Mouse (Mus musculus) lung, embryonic 15.5 days (tissue): ENCODE data around the gene Rps21. TPM values are rescaled to one million over a fixed set of nuclear protein-coding genes. Genes with fewer than 3 reads are reported as not detected.
A peak's percentile ranks its signal among the peaks of the same experiment; 100 is the strongest.

Experiments used
- ATAC-seq: fragments of 200-750 bp; cut with Nextera tagmentation; 2 replicates; pipeline ENCODE4 v1.8.0; 2017; ENCODE audit warnings: moderate number of reproducible peaks, borderline replicate concordance; ENCODE audit not compliant: low FRiP score, low TSS enrichment; ENCODE audit errors: extremely low read depth
- H3K27ac ChIP-seq: fragments of 300-500 bp; sonication (generic); 2 replicates; pipeline ENCODE4 v1.5.1; 2015; ENCODE audit warnings: moderate library complexity, mild to moderate bottlenecking, inconsistent platforms
- H3K27me3 ChIP-seq: fragments of 300-500 bp; sonication (generic); 2 replicates; pipeline ENCODE4 v1.6.1; 2015; ENCODE audit warnings: inconsistent platforms
- H3K36me3 ChIP-seq: fragments of 300-500 bp; sonication (generic); 2 replicates; pipeline ENCODE4 v1.6.1; 2015; ENCODE audit warnings: inconsistent platforms
- H3K4me1 ChIP-seq: fragments of 300-500 bp; sonication (generic); 2 replicates; pipeline ENCODE4 v1.6.1; 2015; ENCODE audit warnings: inconsistent platforms
- H3K4me2 ChIP-seq: fragments of 300-500 bp; sonication (generic); 2 replicates; pipeline ENCODE4 v1.6.1; 2015; ENCODE audit warnings: inconsistent platforms, mild to moderate bottlenecking, moderate library complexity
- H3K4me3 ChIP-seq: fragments of 300-500 bp; sonication (generic); 2 replicates; pipeline ENCODE4 v1.5.1; 2015; ENCODE audit warnings: mild to moderate bottlenecking, inconsistent platforms
- H3K9ac ChIP-seq: fragments of 300-500 bp; sonication (generic); 2 replicates; pipeline ENCODE4 v1.6.1; 2015; ENCODE audit warnings: inconsistent platforms
- H3K9me3 ChIP-seq: fragments of 300-500 bp; sonication (generic); 2 replicates; pipeline ENCODE4 v1.6.1; 2016; ENCODE audit warnings: inconsistent platforms
- WGBS: fragments of 180-500 bp; shearing (Covaris S2); methylation state at CpG from one replicate; pipeline ENCODE4 v1.1.7; 2015; 5-methylcytosine and 5-hydroxymethylcytosine counted together
- polyA plus RNA-seq: library from polyadenylated mRNA; unstranded; fragments of >200 nt; fragmentation: Nextera tagmentation; extraction: Ambion mirVana; gene quantifications from 2 replicates; pipeline ENCODE4 v1.2.1, GENCODE M21; 2015

The Rps21 gene
- 477 and 524 TPM in 2 replicates for polyA plus RNA-seq

DNA sequence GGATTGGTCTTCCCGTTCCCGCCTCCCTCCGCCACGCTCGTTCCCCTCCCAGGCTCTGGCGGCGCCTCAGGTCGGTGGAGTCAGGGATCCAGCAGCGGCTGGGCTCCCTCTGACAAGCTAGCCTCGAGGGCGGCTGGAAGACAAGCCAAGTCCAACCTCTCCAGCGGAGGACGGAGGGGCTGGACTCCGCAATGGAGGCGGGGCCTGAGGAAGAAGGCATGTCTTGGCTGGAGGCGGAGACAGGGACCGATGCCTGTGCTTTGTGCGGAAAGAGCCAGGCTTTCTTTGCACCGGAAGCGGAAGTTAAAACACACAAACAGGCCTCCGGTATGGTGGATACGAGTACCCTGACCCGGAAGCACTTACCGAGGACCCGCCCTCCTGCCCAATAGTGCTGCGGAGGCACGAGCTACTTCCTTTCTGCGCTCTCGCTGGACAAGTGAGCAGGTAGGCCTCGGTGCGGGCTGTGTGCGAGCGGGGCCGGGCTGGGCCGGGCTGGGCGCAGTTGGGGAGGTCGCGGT lies at the start of gene Rps21:
TSS of gene Rps21 (plus strand) at position 377 of the 521 bp plus-strand sequence.
- peak within 1 kb of the TSS; percentile 81 for H3K4me3 ChIP-seq
- peaks cover 36% of the 10 kb centered on the region for H3K36me3 ChIP-seq
- no peaks in the 10 kb centered on the region for H3K9me3 ChIP-seq
- peak within 1 kb of the TSS; percentile 81 for H3K4me2 ChIP-seq
- no peaks in the 10 kb centered on the region for H3K27me3 ChIP-seq
- WGBS: under 1% methylated on average over 38 of the region's 38 CpGs
- H3K4me1 ChIP-seq: peaks cover 23% of the 10 kb centered on the region
- peak within 1 kb of the TSS; percentile 83 for H3K9ac ChIP-seq
- peak within 1 kb of the TSS; percentile 93 for H3K27ac ChIP-seq
- peak; percentile 97 for ATAC-seq

GRCm38 (mm10) chr2:180207840-180208239 lies 49.3 kb upstream of the Rps21 start:
- no peak overlapping the region for H3K27ac ChIP-seq
- no peaks in the 10 kb centered on the region for H3K27me3 ChIP-seq
- no peak overlapping the region for H3K9ac ChIP-seq
- ATAC-seq: no peak
- no peak overlapping the region for H3K4me2 ChIP-seq
- 62% methylated on average over 7 of the region's 7 CpGs for WGBS
- H3K4me1 ChIP-seq: no peaks in the 10 kb centered on the region; the same call in 1 of the 2 replicates
- H3K9me3 ChIP-seq: no peaks in the 10 kb centered on the region
- H3K4me3 ChIP-seq: no peak overlapping the region
- H3K36me3 ChIP-seq: peaks cover 14% of the 10 kb centered on the region; the same call in 1 of the 2 replicates

GRCm38 (mm10) chr2:180208976-180209375 lies 48.2 kb upstream of the Rps21 start:
- Histone ChIP-seq H3K4me3 (no peak overlapping the region), H3K9ac (no peak overlapping the region), H3K27ac (no peak overlapping the region), H3K4me2 (no peak overlapping the region), H3K9me3 (no peaks in the 10 kb centered on the region), H3K27me3 (no peaks in the 10 kb centered on the region), H3K36me3 (peaks cover 14% of the 10 kb centered on the region; the same call in 1 of the 2 replicates), H3K4me1 (no peaks in the 10 kb centered on the region)
- WGBS: 92% methylated on average over 1 of the region's 1 CpGs
- ATAC-seq: no peak

DNA sequence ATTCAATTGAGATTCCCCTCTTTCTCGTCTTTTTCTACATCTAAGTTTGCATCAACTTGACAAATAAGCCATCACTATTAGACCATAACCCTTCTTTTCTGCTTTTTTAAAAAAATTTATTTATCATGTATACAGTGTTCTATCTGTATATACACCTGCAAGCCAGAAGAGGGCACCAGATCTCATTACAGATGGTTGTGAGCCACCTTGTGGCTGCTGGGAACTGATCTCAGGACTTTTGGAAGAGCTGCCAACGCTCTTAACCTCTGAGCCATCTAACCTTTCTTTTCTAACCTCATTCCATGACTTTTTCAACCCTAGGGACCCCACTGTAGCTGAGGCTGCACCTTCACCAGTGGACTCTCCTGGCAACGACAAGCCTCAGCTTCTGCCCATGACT lies 44.9 kb upstream of the Rps21 start:
- Histone ChIP-seq H3K27me3 (no peaks in the 10 kb centered on the region), H3K9me3 (no peaks in the 10 kb centered on the region), H3K4me1 (peaks cover 32% of the 10 kb centered on the region), H3K4me3 (no peak overlapping the region), H3K9ac (no peak overlapping the region), H3K27ac (no peak overlapping the region), H3K36me3 (0 out of 2 replicates have a peak, but pooled peaks cover 3% of the 10 kb centered on the region), H3K4me2 (no peak overlapping the region)
- WGBS: 88% methylated on average over 3 of the region's 3 CpGs
- ATAC-seq: no peak

DNA sequence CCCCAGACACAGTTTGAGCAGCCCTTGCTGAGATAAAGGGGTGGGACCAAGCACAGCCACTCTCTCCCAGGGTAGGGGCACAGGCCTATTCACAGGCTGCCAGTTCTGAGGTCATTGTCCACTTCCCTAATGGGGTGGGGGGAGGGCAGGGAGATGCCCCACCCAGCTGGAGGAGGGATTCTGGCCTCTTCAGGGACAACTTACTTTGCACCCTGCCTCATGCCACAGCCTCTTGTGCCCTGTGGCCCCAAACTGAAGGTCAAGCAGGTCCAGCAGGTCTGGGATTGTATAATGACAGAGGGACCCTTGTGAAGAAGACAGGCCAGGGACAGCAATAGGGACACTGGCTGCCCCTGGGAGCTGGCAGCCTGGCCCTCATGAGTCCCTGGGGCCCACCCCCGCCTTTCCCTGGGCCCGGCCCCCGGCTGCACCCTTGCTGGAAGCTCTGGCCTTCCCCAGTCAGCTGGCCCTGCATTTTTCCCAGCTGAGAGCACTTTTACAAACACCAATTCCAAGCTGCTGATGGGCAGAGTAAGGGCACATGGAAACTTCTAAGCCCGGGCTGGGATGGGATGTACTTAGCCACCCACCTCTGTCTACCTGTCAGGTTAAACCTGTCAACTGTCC lies 42.7 kb upstream of the Rps21 start:
- peak; percentile 36; the same call in 1 of the 2 replicates for ATAC-seq

DNA sequence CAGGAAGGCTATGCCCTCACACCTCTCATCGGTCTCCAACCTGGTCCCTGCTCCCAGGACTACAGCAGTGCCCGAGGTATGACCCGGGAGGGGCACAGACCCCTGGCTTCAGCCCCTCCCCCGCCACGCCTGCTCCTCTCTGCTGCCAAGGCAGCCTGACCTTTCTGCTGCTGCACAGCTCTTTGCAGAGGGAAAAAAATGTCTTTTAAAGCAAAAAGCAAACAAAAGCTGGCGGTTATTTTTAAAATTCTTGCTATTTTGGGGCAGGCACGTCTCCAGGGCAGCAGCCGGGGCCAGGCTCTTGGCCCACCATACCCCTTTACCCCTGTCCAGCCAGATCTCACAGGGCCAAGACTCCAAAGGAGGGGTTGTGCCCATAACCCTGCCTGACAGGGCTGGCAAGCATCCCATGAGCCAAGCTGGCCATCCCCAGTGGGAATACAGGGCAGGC lies 42.1 kb upstream of the Rps21 start:
- Histone ChIP-seq H3K9me3 (no peaks in the 10 kb centered on the region), H3K9ac (no peak overlapping the region), H3K27ac (peak overlapping the region; percentile 91), H3K4me1 (peaks cover 60% of the 10 kb centered on the region), H3K27me3 (no peaks in the 10 kb centered on the region), H3K4me2 (peak overlapping the region; percentile 30), H3K4me3 (no peak overlapping the region), H3K36me3 (0 out of 2 replicates have a peak, but pooled peaks cover 3% of the 10 kb centered on the region)
- ATAC-seq: peak; percentile 32; the same call in 1 of the 2 replicates
- WGBS: 14% methylated on average over 8 of the region's 8 CpGs

More for the DNA sequence above, 42.7 kb upstream of the Rps21 start:
- peaks cover 54% of the 10 kb centered on the region for H3K4me1 ChIP-seq
- H3K9me3 ChIP-seq: no peaks in the 10 kb centered on the region
- H3K27ac ChIP-seq: peak overlapping the region; percentile 91
- H3K27me3 ChIP-seq: no peaks in the 10 kb centered on the region
- 31% methylated on average over 4 of the region's 4 CpGs for WGBS
- peak overlapping the region; percentile 30 for H3K4me2 ChIP-seq
- no peak overlapping the region for H3K4me3 ChIP-seq
- no peak overlapping the region for H3K9ac ChIP-seq
- H3K36me3 ChIP-seq: 0 out of 2 replicates have a peak, but pooled peaks cover 3% of the 10 kb centered on the region

DNA sequence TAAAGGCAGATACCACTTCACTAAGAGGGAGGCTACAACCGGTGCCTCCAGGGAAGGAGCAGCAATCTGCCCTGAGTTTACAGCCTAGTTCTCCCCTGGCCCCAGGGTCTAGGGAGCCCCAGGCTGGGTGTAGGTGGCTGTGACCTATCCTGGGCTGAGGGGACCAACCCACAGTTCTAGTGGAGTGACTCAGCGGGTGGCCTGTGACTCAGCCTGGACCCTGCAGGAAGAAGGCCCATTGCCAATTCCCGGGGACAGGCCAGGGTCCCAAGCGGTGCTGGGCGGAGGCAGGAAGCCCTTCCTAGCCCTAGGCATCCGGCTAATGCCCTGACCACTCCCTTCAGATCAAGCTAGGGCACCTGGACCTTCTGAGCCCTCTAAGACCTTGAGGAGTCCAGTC lies 41.2 kb upstream of the Rps21 start:
- Histone ChIP-seq H3K4me3 (no peak overlapping the region), H3K27ac (peak overlapping the region; percentile 91), H3K36me3 (0 out of 2 replicates have a peak, but pooled peaks cover 3% of the 10 kb centered on the region), H3K9ac (peak overlapping the region; percentile 10; the same call in 1 of the 2 replicates), H3K4me2 (peak overlapping the region; percentile 5; the same call in 1 of the 2 replicates), H3K9me3 (no peaks in the 10 kb centered on the region), H3K27me3 (no peaks in the 10 kb centered on the region), H3K4me1 (peaks cover 66% of the 10 kb centered on the region)
- ATAC-seq: peak; percentile 9; the same call in 1 of the 2 replicates
- 38% methylated on average over 6 of the region's 6 CpGs for WGBS

DNA sequence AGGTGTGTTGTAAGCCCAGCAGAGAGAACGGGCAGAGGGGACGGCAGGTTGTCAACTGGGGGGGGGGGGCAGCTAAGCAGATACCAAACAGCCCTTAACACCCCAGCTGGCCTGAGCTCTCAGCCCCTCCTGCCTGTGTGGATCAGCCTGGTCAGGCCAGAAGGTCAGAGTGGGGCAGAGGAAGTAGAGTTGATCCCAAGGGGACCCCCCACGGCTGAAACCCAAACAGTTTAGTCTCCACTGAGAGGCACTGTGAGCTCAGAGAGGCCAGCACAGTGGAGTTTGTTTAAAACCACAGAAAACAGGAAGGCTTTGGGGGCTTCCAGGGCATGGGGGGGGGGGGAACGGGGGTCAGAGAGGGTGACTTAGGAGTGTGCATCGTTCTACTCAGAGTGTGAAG lies 40.3 kb upstream of the Rps21 start:
- H3K36me3 ChIP-seq: no peaks in the 10 kb centered on the region
- no peak overlapping the region for H3K4me3 ChIP-seq
- no peak overlapping the region for H3K9ac ChIP-seq
- no peak overlapping the region for H3K4me2 ChIP-seq
- peak overlapping the region; percentile 91 for H3K27ac ChIP-seq
- no peak for ATAC-seq
- H3K27me3 ChIP-seq: no peaks in the 10 kb centered on the region
- H3K4me1 ChIP-seq: peaks cover 76% of the 10 kb centered on the region
- no peaks in the 10 kb centered on the region for H3K9me3 ChIP-seq
- WGBS: 26% methylated on average over 5 of the region's 5 CpGs

DNA sequence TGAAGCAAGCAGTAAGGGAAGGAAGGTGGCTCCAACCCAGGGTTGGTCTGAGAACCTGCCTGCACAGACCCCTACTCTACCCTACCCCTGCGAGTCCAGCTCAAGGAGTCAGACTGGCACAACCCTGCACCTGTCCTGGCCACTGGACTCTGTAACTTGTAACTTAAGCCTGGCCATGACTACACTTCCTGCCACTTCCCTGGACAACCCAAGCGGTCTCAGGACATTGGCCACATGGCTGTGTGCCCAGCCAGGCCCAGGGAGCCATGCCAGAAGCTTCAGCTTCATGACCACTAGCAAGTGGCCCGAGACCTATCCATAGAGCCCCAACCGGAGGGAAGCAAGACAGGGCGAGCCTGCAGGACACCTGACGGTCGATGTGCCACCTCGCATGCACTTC lies 39.6 kb upstream of the Rps21 start:
- no peaks in the 10 kb centered on the region for H3K9me3 ChIP-seq
- no peaks in the 10 kb centered on the region for H3K36me3 ChIP-seq
- H3K27ac ChIP-seq: peak overlapping the region; percentile 91
- no peak for ATAC-seq
- H3K9ac ChIP-seq: no peak overlapping the region
- H3K4me2 ChIP-seq: no peak overlapping the region
- no peak overlapping the region for H3K4me3 ChIP-seq
- 71% methylated on average over 8 of the region's 8 CpGs for WGBS
- H3K4me1 ChIP-seq: peaks cover 82% of the 10 kb centered on the region
- H3K27me3 ChIP-seq: no peaks in the 10 kb centered on the region

- peaks cover 88% of the 10 kb centered on the region for H3K4me1 ChIP-seq
- no peak overlapping the region for H3K9ac ChIP-seq
- no peak for ATAC-seq
- H3K27me3 ChIP-seq: no peaks in the 10 kb centered on the region
- no peaks in the 10 kb centered on the region for H3K36me3 ChIP-seq
- no peaks in the 10 kb centered on the region for H3K9me3 ChIP-seq
- WGBS: 49% methylated on average over 3 of the region's 3 CpGs
- H3K4me3 ChIP-seq: no peak overlapping the region
- H3K27ac ChIP-seq: peak overlapping the region; percentile 91
- H3K4me2 ChIP-seq: no peak overlapping the region
Observed at GRCm38 (mm10) chr2:180218241-180218640, 38.9 kb upstream of the Rps21 start.

GRCm38 (mm10) chr2:180218677-180219076 lies 38.5 kb upstream of the Rps21 start:
- WGBS: 15% methylated on average over 5 of the region's 5 CpGs
- H3K27me3 ChIP-seq: no peaks in the 10 kb centered on the region
- peak overlapping the region; percentile 91 for H3K27ac ChIP-seq
- ATAC-seq: no peak
- H3K9ac ChIP-seq: 0 out of 2 replicates have a peak overlapping the region, but pooled peaks have one; percentile 6
- no peaks in the 10 kb centered on the region for H3K9me3 ChIP-seq
- H3K4me1 ChIP-seq: peaks cover 93% of the 10 kb centered on the region
- H3K36me3 ChIP-seq: no peaks in the 10 kb centered on the region
- H3K4me3 ChIP-seq: no peak overlapping the region
- no peak overlapping the region; the same call in 1 of the 2 replicates for H3K4me2 ChIP-seq
